ENCODE assay signal across 9 mouse cellular contexts in genomic region chr6:126704430-126704829, GRCm38 (mm10). TPM values are rescaled to one million over a fixed set of nuclear protein-coding genes. Genes with fewer than 3 reads are reported as not detected.
DNase-seq lines count a peak whose midpoint lies in the region; ATAC-seq and TF ChIP-seq lines count a peak whose summit lies in the region.
"Had no signal": no experiment of that assay in that cellular context is flagged by ENCODE, and none has a peak within 500 bp of the region (broad histone marks: within the 10 kb centered on the region; RNA-seq: fewer than 3 reads in every experiment).

No protein-coding gene starts in this region.

- DNase-seq in forebrain, embryonic 11.5 days (ENCODE audit: low spot score), result peak; percentile 61
- peak; percentile 5 for DNase-seq in lung, postnatal 10 days
- no peak for DNase-seq in lung, postnatal 14 days
- peak; percentile 83 for DNase-seq in midbrain, postnatal 0 days (ENCODE audit: low spot score)
- no peak for DNase-seq in thymus, postnatal 14 days
- no peak for DNase-seq in adrenal gland, adult 2 months

- H3K27ac ChIP-seq in forebrain, embryonic 11.5 days (ENCODE audit: low read depth, low read length), result no peak overlapping the region
- no peak overlapping the region for H3K27ac ChIP-seq in forebrain, embryonic 12.5 days
- no peak overlapping the region for H3K27ac ChIP-seq in midbrain, postnatal 0 days (ENCODE audit: low read depth, low read length)
- H3K27ac ChIP-seq: heart, embryonic 15.5 days had no signal

- no peak overlapping the region for H3K4me2 ChIP-seq in forebrain, embryonic 11.5 days (ENCODE audit: low read depth, low read length, severe bottlenecking)
- H3K4me2 ChIP-seq in forebrain, embryonic 12.5 days, result no peak overlapping the region
- H3K4me2 ChIP-seq in midbrain, postnatal 0 days (ENCODE audit: low read depth, low read length, poor library complexity, severe bottlenecking), result no peak overlapping the region
- H3K4me2 ChIP-seq: heart, embryonic 15.5 days had no signal

- no peaks in the 10 kb centered on the region for H3K27me3 ChIP-seq in forebrain, embryonic 11.5 days (ENCODE audit: control insufficient read depth, insufficient read depth, low read length)
- H3K27me3 ChIP-seq in forebrain, embryonic 12.5 days, result peaks cover 24% of the 10 kb centered on the region
- H3K27me3 ChIP-seq in midbrain, postnatal 0 days (ENCODE audit: insufficient read depth, low read length), result no peaks in the 10 kb centered on the region

- H3K4me3 ChIP-seq in forebrain, embryonic 11.5 days (ENCODE audit: low read depth, low read length), result no peak overlapping the region
- H3K4me3 ChIP-seq in forebrain, embryonic 12.5 days (replicated peaks), result no peak overlapping the region
- no peak overlapping the region for H3K4me3 ChIP-seq in midbrain, postnatal 0 days (ENCODE audit: low read depth, low read length)
- H3K4me3 ChIP-seq: heart, embryonic 15.5 days had no signal

- no peak overlapping the region for H3K9ac ChIP-seq in forebrain, embryonic 11.5 days (ENCODE audit: low read length)
- H3K9ac ChIP-seq in forebrain, embryonic 12.5 days, result no peak overlapping the region; the same call in 1 of the 2 replicates
- H3K9ac ChIP-seq in midbrain, postnatal 0 days (replicated peaks; ENCODE audit: low read length, poor library complexity, severe bottlenecking), result no peak overlapping the region
- H3K9ac ChIP-seq: heart, embryonic 15.5 days had no signal

- H3K9me3 ChIP-seq in forebrain, embryonic 11.5 days (ENCODE audit: control insufficient read depth, low read length), result no peaks in the 10 kb centered on the region
- H3K9me3 ChIP-seq in forebrain, embryonic 12.5 days, result no peaks in the 10 kb centered on the region
- no peaks in the 10 kb centered on the region for H3K9me3 ChIP-seq in midbrain, postnatal 0 days (ENCODE audit: low read length)
- H3K9me3 ChIP-seq: heart, embryonic 15.5 days had no signal

- WGBS in forebrain, embryonic 11.5 days, result 33% methylated on average over 4 of the region's 4 CpGs
- WGBS in forebrain, embryonic 12.5 days, result 34% methylated on average over 4 of the region's 4 CpGs
- WGBS in midbrain, postnatal 0 days, result 37% methylated on average over 4 of the region's 4 CpGs

- no peak for ATAC-seq in forebrain, embryonic 11.5 days (replicated peaks; ENCODE audit: low FRiP score)
- no peak for ATAC-seq in forebrain, embryonic 12.5 days (ENCODE audit: low FRiP score)
- 0 out of 2 replicates have a peak, but pooled peaks have one; percentile 31 for ATAC-seq in common myeloid progenitor, adult 5-6 weeks (replicated peaks; ENCODE audit: low read depth, poor library complexity, severe bottlenecking)
- ATAC-seq in midbrain, postnatal 0 days (ENCODE audit: low FRiP score), result 0 out of 2 replicates have a peak, but pooled peaks have one; percentile 22

- no peaks in the 10 kb centered on the region; the same call in 1 of the 2 replicates for H3K4me1 ChIP-seq in forebrain, embryonic 11.5 days (replicated peaks; ENCODE audit: control insufficient read depth, insufficient read depth, low read length)
- peaks cover 7% of the 10 kb centered on the region; the same call in 1 of the 2 replicates for H3K4me1 ChIP-seq in forebrain, embryonic 12.5 days
- no peaks in the 10 kb centered on the region for H3K4me1 ChIP-seq in midbrain, postnatal 0 days (ENCODE audit: insufficient read depth, low read length)

- no peaks in the 10 kb centered on the region for H3K36me3 ChIP-seq in forebrain, embryonic 11.5 days (ENCODE audit: control insufficient read depth, insufficient read depth, low read length)
- no peaks in the 10 kb centered on the region for H3K36me3 ChIP-seq in forebrain, embryonic 12.5 days (replicated peaks)
- peaks cover 14% of the 10 kb centered on the region; the same call in 1 of the 2 replicates for H3K36me3 ChIP-seq in midbrain, postnatal 0 days (ENCODE audit: insufficient read depth, low read length)
- H3K36me3 ChIP-seq: heart, embryonic 15.5 days had no signal

- TF ChIP-seq CTCF in midbrain, postnatal 0 days (IDR thresholded peaks at IDR 0.05), result peak; percentile 85

RNA-seq across cellular contexts. Expression of gene Kcna6, which starts 36.0 kb away (rescaled TPM):
- polyA plus RNA-seq in forebrain, embryonic 11.5 days (2014; fragmentation: Nextera tagmentation; extraction: Ambion mirVana), result 3.6 and 4.8 TPM in 2 replicates
- polyA plus RNA-seq in forebrain, embryonic 12.5 days (2016; fragmentation: Nextera tagmentation; extraction: Ambion mirVana), result 5.9 and 6.3 TPM in 2 replicates
- not detected in 2 replicates for total RNA-seq in common myeloid progenitor, adult 5-6 weeks (2017)
- total RNA-seq in midbrain, postnatal 0 days (2014; rRNA removed), result 91.7 and 95.9 TPM in 2 replicates
- polyA plus RNA-seq in midbrain, postnatal 0 days (2015; fragmentation: Nextera tagmentation; extraction: Ambion mirVana), result 26.9 and 29.2 TPM in 2 replicates
- total RNA-seq in adrenal gland, adult 2 months (2021), result 1 to 10 TPM in 1 of 2 experiments, under 1 TPM in 1; 0.81 to 1.1 TPM
- 0.47 and 0.66 TPM in 2 replicates for polyA plus RNA-seq in adrenal gland, adult 2 months (2012; rRNA removed)

RNA-seq across cellular contexts. Expression of gene Kcna1, which starts 58.2 kb away (rescaled TPM):
- polyA plus RNA-seq in forebrain, embryonic 11.5 days (2014; fragmentation: Nextera tagmentation; extraction: Ambion mirVana), result 0.39 and 0.53 TPM in 2 replicates
- 0.74 and 1.5 TPM in 2 replicates for polyA plus RNA-seq in forebrain, embryonic 12.5 days (2016; fragmentation: Nextera tagmentation; extraction: Ambion mirVana)
- total RNA-seq in common myeloid progenitor, adult 5-6 weeks (2017), result not detected in 2 replicates
- total RNA-seq in midbrain, postnatal 0 days (2014; rRNA removed), result 2.1 and 4.2 TPM in 2 replicates
- polyA plus RNA-seq in midbrain, postnatal 0 days (2015; fragmentation: Nextera tagmentation; extraction: Ambion mirVana), result 2.0 and 2.2 TPM in 2 replicates
- total RNA-seq in adrenal gland, adult 2 months (2021), result 1 to 10 TPM; 1.2 to 1.9 TPM
- polyA plus RNA-seq in adrenal gland, adult 2 months (2012; rRNA removed), result 0.71 and 0.79 TPM in 2 replicates

Comparison
In these comparisons a context has a peak if more than half of its experiments do, and no peak if none do; other contexts are left out.
1. DNase-seq: peak in forebrain, embryonic 11.5 days (single experiment), lung, postnatal 10 days (single experiment) and midbrain, postnatal 0 days (single experiment); none in lung, postnatal 14 days (single experiment), thymus, postnatal 14 days (single experiment) and adrenal gland, adult 2 months (single experiment).
2. ATAC-seq: peak in common myeloid progenitor, adult 5-6 weeks (single experiment) and midbrain, postnatal 0 days (single experiment); none in forebrain, embryonic 11.5 days (single experiment) and forebrain, embryonic 12.5 days (single experiment).